Mouse (Mus musculus) lung, postnatal 0 days (tissue): ENCODE data around the gene Sae1. TPM values are rescaled to one million over a fixed set of nuclear protein-coding genes. Genes with fewer than 3 reads are reported as not detected.

Experiments used
- ATAC-seq: fragments of 200-750 bp; cut with Nextera tagmentation; 2 replicates; pipeline ENCODE4 v1.8.0; 2017; ENCODE audit warnings: moderate library complexity
- DNase-seq: peaks from one replicate; pipeline ENCODE4 v3.0.0-alpha.2; 2016; ENCODE audit warnings: low spot score
- H3K27ac ChIP-seq: fragments of 300-500 bp; sonication (generic); 2 replicates; pipeline ENCODE4 v1.5.1; 2014; ENCODE audit warnings: antibody characterized with exemption, mild to moderate bottlenecking, low read length, mixed read lengths
- H3K27me3 ChIP-seq: fragments of 300-500 bp; sonication (generic); replicated peaks from 2 replicates; pipeline ENCODE4 v1.6.1; 2014; ENCODE audit warnings: low read length, mixed read lengths; ENCODE audit not compliant: insufficient read depth
- H3K36me3 ChIP-seq: fragments of 300-500 bp; sonication (generic); 2 replicates; pipeline ENCODE4 v1.6.1; 2014; ENCODE audit warnings: low read length, mixed read lengths; ENCODE audit not compliant: insufficient read depth
- H3K4me1 ChIP-seq: fragments of 300-500 bp; sonication (generic); 2 replicates; pipeline ENCODE4 v1.6.1; 2014; ENCODE audit warnings: antibody characterized with exemption, low read depth, low read length, mixed read lengths; ENCODE audit not compliant: insufficient read depth
- H3K4me2 ChIP-seq: fragments of 300-500 bp; sonication (generic); replicated peaks from 2 replicates; pipeline ENCODE4 v1.6.1; 2014; ENCODE audit warnings: low read depth, mild to moderate bottlenecking, low read length, moderate library complexity, mixed read lengths
- H3K4me3 ChIP-seq: fragments of 300-500 bp; sonication (generic); 2 replicates; pipeline ENCODE4 v1.5.1; 2014; ENCODE audit warnings: low read depth, low read length
- H3K9ac ChIP-seq: fragments of 300-500 bp; sonication (generic); replicated peaks from 2 replicates; pipeline ENCODE4 v1.6.1; 2014; ENCODE audit warnings: low read depth, mild to moderate bottlenecking
- H3K9me3 ChIP-seq: fragments of 300-500 bp; sonication (generic); 2 replicates; pipeline ENCODE4 v1.6.1; 2016; ENCODE audit warnings: low read length, mixed read lengths
- CTCF ChIP-seq: IDR thresholded peaks from 2 replicates; pipeline ENCODE4 v1.5.1; 2016; ENCODE audit warnings: antibody characterized with exemption, mild to moderate bottlenecking
- EP300 ChIP-seq: IDR thresholded peaks from 2 replicates; pipeline ENCODE4 v1.6.1; 2016; ENCODE audit warnings: antibody characterized with exemption, mild to moderate bottlenecking, control low read depth
- WGBS: fragments of 180-500 bp; shearing (Covaris S2); extraction: QIAGEN DNeasy Blood & Tissue Kit; methylation state at CpG from one replicate; pipeline ENCODE4 v1.1.7; 2014; 5-methylcytosine and 5-hydroxymethylcytosine counted together
- polyA plus RNA-seq: library from polyadenylated mRNA; unstranded; fragments of >200 nt; fragmentation: Nextera tagmentation; extraction: Ambion mirVana; gene quantifications from 2 replicates; pipeline ENCODE4 v1.2.1, GENCODE M21; 2015

The Sae1 gene
- polyA plus RNA-seq, 1 experiment from 2014 or later, result 84.8 TPM

GRCm38 (mm10) chr7:16287791-16288190 is 99.8 kb downstream of the Sae1 start:
- no peak for TF ChIP-seq CTCF
- no peak for TF ChIP-seq EP300
- no peaks in the 10 kb centered on the region for H3K9me3 ChIP-seq
- no peak overlapping the region for H3K4me2 ChIP-seq
- WGBS, result 68% methylated on average over 1 of the region's 1 CpGs
- DNase-seq, result no peak
- ATAC-seq, result no peak
- H3K4me1 ChIP-seq, result no peaks in the 10 kb centered on the region; the same call in 1 of the 2 replicates
- no peak overlapping the region for H3K4me3 ChIP-seq
- no peak overlapping the region for H3K27ac ChIP-seq
- H3K27me3 ChIP-seq, result no peaks in the 10 kb centered on the region
- H3K9ac ChIP-seq, result no peak overlapping the region
- peaks cover 10% of the 10 kb centered on the region for H3K36me3 ChIP-seq

- WGBS, result 68% methylated on average over 2 of the region's 2 CpGs
Measured at GRCm38 (mm10) chr7:16287016-16287415, 100.6 kb downstream of the Sae1 start.

DNA sequence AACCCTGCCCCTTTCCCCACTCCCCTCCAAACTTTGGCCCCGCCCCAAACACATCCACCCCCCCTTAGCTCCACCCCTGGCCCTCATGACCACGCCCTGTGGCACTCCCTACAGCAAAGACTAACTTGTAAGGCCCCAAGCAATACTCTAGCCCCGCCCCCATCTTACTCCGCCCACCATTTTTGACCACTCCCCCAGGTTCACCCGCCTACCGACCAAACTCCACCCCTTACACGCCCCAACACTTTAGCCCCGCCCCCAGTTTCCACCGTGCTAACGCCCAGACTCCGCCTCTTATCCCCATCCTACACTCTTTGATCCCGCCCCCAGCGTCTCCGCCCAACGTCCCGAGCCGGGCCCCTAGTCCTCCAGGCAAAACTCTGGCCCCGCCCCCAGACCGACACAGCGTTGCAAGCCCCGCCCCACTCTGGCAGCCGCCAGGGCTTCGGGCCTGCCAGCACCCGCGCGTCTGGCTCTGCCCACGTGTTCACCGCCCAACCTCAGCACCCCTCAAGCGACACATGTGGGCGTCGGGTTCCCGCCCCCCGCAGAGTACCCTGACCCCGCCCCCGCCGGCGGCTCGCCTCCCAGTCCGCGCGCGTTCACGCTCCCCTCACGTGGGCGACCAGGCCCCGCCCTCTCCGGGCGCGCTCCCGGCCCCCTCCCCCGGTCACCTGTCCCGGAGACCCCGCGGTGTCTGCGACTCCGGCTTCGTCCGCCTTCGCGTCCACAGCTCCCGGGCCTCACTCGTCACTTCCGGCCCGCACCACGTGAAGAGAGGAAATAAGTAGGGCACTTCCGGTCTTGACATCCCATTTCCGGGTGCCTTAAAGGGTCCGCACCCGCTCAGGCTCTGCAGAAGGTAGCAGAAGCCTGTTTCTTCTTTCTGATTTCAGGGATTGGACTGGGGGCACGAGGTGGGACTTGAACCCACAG is 101.3 kb downstream of the Sae1 start, which contains the start of gene Ccdc9:
Ccdc9 (minus strand) TSS at position 770 of the 936 bp plus-strand sequence.
- Histone ChIP-seq H3K9ac (peak within 1 kb of the TSS; percentile 77), H3K4me3 (peak within 1 kb of the TSS; percentile 76), H3K27me3 (no peaks in the 10 kb centered on the region), H3K27ac (peak within 1 kb of the TSS; percentile 99), H3K4me2 (peak within 1 kb of the TSS; percentile 53), H3K4me1 (no peaks in the 10 kb centered on the region; the same call in 1 of the 2 replicates), H3K9me3 (no peaks in the 10 kb centered on the region), H3K36me3 (peaks cover 21% of the 10 kb centered on the region)
- TF ChIP-seq EP300 (no peak), CTCF (no peak)
- WGBS, result 4% methylated on average over 50 of the region's 70 CpGs
- ATAC-seq (peak; percentile 86), DNase-seq (peak; percentile 100)

More at GRCm38 (mm10) chr7:16287016-16287415, 100.6 kb downstream of the Sae1 start:
- H3K9ac ChIP-seq, result peak overlapping the region; percentile 77
- no peaks in the 10 kb centered on the region for H3K9me3 ChIP-seq
- H3K27ac ChIP-seq, result peak overlapping the region; percentile 99
- no peak for DNase-seq
- H3K4me3 ChIP-seq, result peak overlapping the region; percentile 76; the same call in 1 of the 2 replicates
- H3K4me1 ChIP-seq, result no peaks in the 10 kb centered on the region; the same call in 1 of the 2 replicates
- H3K27me3 ChIP-seq, result no peaks in the 10 kb centered on the region
- H3K36me3 ChIP-seq, result peaks cover 16% of the 10 kb centered on the region
- TF ChIP-seq CTCF (no peak), EP300 (no peak)
- no peak for ATAC-seq
- H3K4me2 ChIP-seq, result peak overlapping the region; percentile 48

GRCm38 (mm10) chr7:16285450-16286025 is 102.1 kb downstream of the Sae1 start:
- peak overlapping the region; percentile 88 for H3K27ac ChIP-seq
- no peak for TF ChIP-seq EP300
- H3K4me3 ChIP-seq, result peak overlapping the region; percentile 76
- H3K4me1 ChIP-seq, result no peaks in the 10 kb centered on the region; the same call in 1 of the 2 replicates
- ATAC-seq (peak; percentile 63), DNase-seq (peak; percentile 95)
- no peaks in the 10 kb centered on the region for H3K9me3 ChIP-seq
- peaks cover 26% of the 10 kb centered on the region for H3K36me3 ChIP-seq
- peak overlapping the region; percentile 53 for H3K4me2 ChIP-seq
- WGBS, result 3% methylated on average over 14 of the region's 14 CpGs
- H3K27me3 ChIP-seq, result no peaks in the 10 kb centered on the region
- H3K9ac ChIP-seq, result peak overlapping the region; percentile 23; the same call in 1 of the 2 replicates

GRCm38 (mm10) chr7:16284904-16285303 is 102.7 kb downstream of the Sae1 start:
- Histone ChIP-seq H3K4me1 (no peaks in the 10 kb centered on the region; the same call in 1 of the 2 replicates), H3K4me2 (peak overlapping the region; percentile 53), H3K36me3 (peaks cover 28% of the 10 kb centered on the region), H3K4me3 (peak overlapping the region; percentile 76), H3K27me3 (no peaks in the 10 kb centered on the region), H3K27ac (peak overlapping the region; percentile 88), H3K9me3 (no peaks in the 10 kb centered on the region), H3K9ac (no peak overlapping the region)
- TF ChIP-seq EP300, result no peak
- no peak for DNase-seq
- ATAC-seq, result no peak
- 45% methylated on average over 9 of the region's 9 CpGs for WGBS

- Histone ChIP-seq H3K27me3 (no peaks in the 10 kb centered on the region), H3K4me3 (no peak overlapping the region), H3K4me1 (no peaks in the 10 kb centered on the region; the same call in 1 of the 2 replicates), H3K9me3 (no peaks in the 10 kb centered on the region), H3K27ac (no peak overlapping the region), H3K4me2 (no peak overlapping the region), H3K36me3 (peaks cover 28% of the 10 kb centered on the region), H3K9ac (no peak overlapping the region)
- WGBS, result 89% methylated on average over 8 of the region's 8 CpGs
- no peak for DNase-seq
- no peak for ATAC-seq
- no peak for TF ChIP-seq EP300
- TF ChIP-seq CTCF, result no peak
Measured at GRCm38 (mm10) chr7:16284001-16284400, 103.6 kb downstream of the Sae1 start.
